Mouse (Mus musculus) forebrain, embryonic 13.5 days (tissue): ENCODE measurements around the gene Rubcn. TPM values are rescaled to one million over a fixed set of nuclear protein-coding genes. Genes with fewer than 3 reads are reported as not detected.

Source experiments
- ATAC-seq: fragments of 200-750 bp; cut with Nextera tagmentation; 2 replicates; pipeline ENCODE4 v1.8.0; 2017
- H3K27ac ChIP-seq: fragments of 300-500 bp; sonication (generic); 2 replicates; pipeline ENCODE4 v1.5.1; 2015; ENCODE audit warnings: inconsistent platforms, mild to moderate bottlenecking, moderate library complexity
- H3K27me3 ChIP-seq: fragments of 300-500 bp; sonication (generic); 2 replicates; pipeline ENCODE4 v1.6.1; 2015; ENCODE audit warnings: mild to moderate bottlenecking, inconsistent platforms
- H3K36me3 ChIP-seq: fragments of 300-500 bp; sonication (generic); 2 replicates; pipeline ENCODE4 v1.6.1; 2015; ENCODE audit warnings: mild to moderate bottlenecking, inconsistent platforms; ENCODE audit not compliant: poor library complexity, severe bottlenecking
- H3K4me1 ChIP-seq: fragments of 300-500 bp; sonication (generic); 2 replicates; pipeline ENCODE4 v1.6.1; 2015; ENCODE audit warnings: inconsistent platforms
- H3K4me2 ChIP-seq: fragments of 300-500 bp; sonication (generic); 2 replicates; pipeline ENCODE4 v1.6.1; 2015; ENCODE audit warnings: inconsistent platforms, mild to moderate bottlenecking, moderate library complexity
- H3K4me3 ChIP-seq: fragments of 300-500 bp; sonication (generic); 2 replicates; pipeline ENCODE4 v1.5.1; 2015; ENCODE audit warnings: mild to moderate bottlenecking, inconsistent platforms
- H3K9ac ChIP-seq: fragments of 300-500 bp; sonication (generic); 2 replicates; pipeline ENCODE4 v1.6.1; 2015; ENCODE audit warnings: mild to moderate bottlenecking, inconsistent platforms
- H3K9me3 ChIP-seq: fragments of 300-500 bp; sonication (generic); replicated peaks from 2 replicates; pipeline ENCODE4 v1.6.1; 2016; ENCODE audit warnings: inconsistent platforms
- WGBS: fragments of 180-500 bp; shearing (Covaris S2); methylation state at CpG from one replicate; pipeline ENCODE4 v1.1.7; 2015; 5-methylcytosine and 5-hydroxymethylcytosine counted together
- polyA plus RNA-seq: library from polyadenylated mRNA; unstranded; fragments of >200 nt; fragmentation: Nextera tagmentation; extraction: Ambion mirVana; gene quantifications from 2 replicates; pipeline ENCODE4 v1.2.1, GENCODE M21; 2015

The Rubcn gene
- polyA plus RNA-seq, 1 experiment from 2014 or later: 22.3 TPM

GRCm38 (mm10) chr16:32865401-32865800, 12.2 kb downstream of the Rubcn start:
- Histone ChIP-seq H3K4me2 (no peak overlapping the region), H3K27me3 (no peaks in the 10 kb centered on the region), H3K4me3 (no peak overlapping the region), H3K4me1 (peaks cover 20% of the 10 kb centered on the region), H3K27ac (no peak overlapping the region), H3K36me3 (peaks cover 3% of the 10 kb centered on the region; the same call in 1 of the 2 replicates), H3K9me3 (no peaks in the 10 kb centered on the region), H3K9ac (no peak overlapping the region)
- no peak for ATAC-seq
- WGBS: 65% methylated on average over 4 of the region's 4 CpGs

DNA sequence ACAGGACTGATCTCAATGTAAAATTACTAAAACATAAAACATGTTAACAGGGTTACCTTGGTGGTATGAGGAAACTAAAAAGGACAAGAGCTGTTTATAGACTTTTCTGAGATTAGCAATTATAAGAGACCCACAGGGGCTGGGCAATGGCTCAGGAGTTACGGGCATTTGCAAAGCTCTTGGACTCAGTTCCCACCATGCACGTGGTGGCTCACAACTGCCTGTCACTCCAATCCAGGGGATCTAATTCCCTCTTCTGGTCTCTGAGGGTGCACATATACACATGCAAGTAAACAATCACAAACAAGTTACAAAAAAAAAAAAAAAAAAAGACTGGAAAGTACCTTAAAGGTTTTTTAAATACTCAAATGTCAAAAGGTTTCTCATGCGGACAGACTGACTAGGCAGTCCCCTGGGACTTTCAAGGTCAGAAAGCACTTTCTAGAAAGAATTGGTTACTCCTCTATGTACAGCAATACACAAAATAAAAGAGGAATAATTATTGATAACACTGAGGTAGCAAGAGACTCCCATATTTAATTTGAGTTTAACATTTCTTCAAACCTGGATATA, 15.7 kb downstream of the Rubcn start:
- Histone ChIP-seq H3K27me3 (no peaks in the 10 kb centered on the region), H3K9me3 (no peaks in the 10 kb centered on the region), H3K4me1 (peaks cover 6% of the 10 kb centered on the region), H3K36me3 (peaks cover 3% of the 10 kb centered on the region; the same call in 1 of the 2 replicates), H3K4me2 (no peak overlapping the region), H3K27ac (no peak overlapping the region), H3K4me3 (no peak overlapping the region), H3K9ac (no peak overlapping the region)
- 91% methylated on average over 3 of the region's 3 CpGs for WGBS
- ATAC-seq: no peak

- Histone ChIP-seq H3K27me3 (no peaks in the 10 kb centered on the region), H3K9ac (no peak overlapping the region), H3K4me2 (no peak overlapping the region), H3K4me3 (no peak overlapping the region), H3K27ac (no peak overlapping the region), H3K4me1 (peaks cover 9% of the 10 kb centered on the region), H3K9me3 (no peaks in the 10 kb centered on the region), H3K36me3 (peaks cover 3% of the 10 kb centered on the region; the same call in 1 of the 2 replicates)
- ATAC-seq: no peak
- 88% methylated on average over 12 of the region's 12 CpGs for WGBS
These were observed 18.6 kb downstream of the Rubcn start for GRCm38 (mm10) chr16:32858771-32859636.

DNA sequence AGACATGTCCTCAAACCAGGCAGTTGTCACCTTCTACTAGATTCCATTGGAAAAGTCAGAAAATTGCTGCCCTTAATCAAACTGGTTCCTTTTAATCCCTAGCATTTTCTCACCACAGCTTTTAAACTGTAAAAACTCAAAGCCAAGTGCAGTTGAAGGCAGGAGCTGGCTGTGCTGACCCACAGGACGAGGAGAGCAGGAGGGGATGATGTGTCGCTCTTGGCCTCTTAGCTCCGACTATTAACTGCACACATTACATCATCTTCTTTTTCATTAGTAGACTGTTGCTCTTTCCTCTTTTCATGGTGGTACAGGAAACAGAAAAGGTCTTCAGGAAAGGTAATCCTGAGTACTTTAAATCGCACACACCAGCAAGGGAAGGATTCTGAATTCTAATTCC, 19.2 kb downstream of the Rubcn start:
- 77% methylated on average over 4 of the region's 4 CpGs for WGBS
- Histone ChIP-seq H3K4me1 (peaks cover 14% of the 10 kb centered on the region), H3K27me3 (no peaks in the 10 kb centered on the region), H3K36me3 (peaks cover 3% of the 10 kb centered on the region; the same call in 1 of the 2 replicates), H3K27ac (no peak overlapping the region), H3K9me3 (no peaks in the 10 kb centered on the region), H3K9ac (no peak overlapping the region), H3K4me3 (no peak overlapping the region), H3K4me2 (no peak overlapping the region)
- no peak for ATAC-seq

GRCm38 (mm10) chr16:32856751-32857150, 20.8 kb downstream of the Rubcn start:
- no peaks in the 10 kb centered on the region for H3K9me3 ChIP-seq
- peaks cover 9% of the 10 kb centered on the region for H3K36me3 ChIP-seq
- 93% methylated on average over 3 of the region's 3 CpGs for WGBS

GRCm38 (mm10) chr16:32854050-32854571, 23.5 kb downstream of the Rubcn start:
- H3K4me1 ChIP-seq: peaks cover 15% of the 10 kb centered on the region
- H3K27me3 ChIP-seq: no peaks in the 10 kb centered on the region
- no peak overlapping the region for H3K9ac ChIP-seq
- H3K9me3 ChIP-seq: no peaks in the 10 kb centered on the region
- 0 out of 2 replicates have a peak overlapping the region, but pooled peaks have one; percentile 41 for H3K27ac ChIP-seq
- 66% methylated on average over 2 of the region's 2 CpGs for WGBS
- ATAC-seq: peak; percentile 59; the same call in 1 of the 2 replicates
- H3K4me2 ChIP-seq: no peak overlapping the region
- no peak overlapping the region for H3K4me3 ChIP-seq
- peaks cover 15% of the 10 kb centered on the region for H3K36me3 ChIP-seq

More at GRCm38 (mm10) chr16:32856751-32857150, 20.8 kb downstream of the Rubcn start:
- no peak overlapping the region for H3K27ac ChIP-seq
- H3K4me1 ChIP-seq: peaks cover 15% of the 10 kb centered on the region
- no peaks in the 10 kb centered on the region for H3K27me3 ChIP-seq
- no peak overlapping the region for H3K9ac ChIP-seq
- no peak overlapping the region for H3K4me2 ChIP-seq
- no peak for ATAC-seq
- H3K4me3 ChIP-seq: no peak overlapping the region

DNA sequence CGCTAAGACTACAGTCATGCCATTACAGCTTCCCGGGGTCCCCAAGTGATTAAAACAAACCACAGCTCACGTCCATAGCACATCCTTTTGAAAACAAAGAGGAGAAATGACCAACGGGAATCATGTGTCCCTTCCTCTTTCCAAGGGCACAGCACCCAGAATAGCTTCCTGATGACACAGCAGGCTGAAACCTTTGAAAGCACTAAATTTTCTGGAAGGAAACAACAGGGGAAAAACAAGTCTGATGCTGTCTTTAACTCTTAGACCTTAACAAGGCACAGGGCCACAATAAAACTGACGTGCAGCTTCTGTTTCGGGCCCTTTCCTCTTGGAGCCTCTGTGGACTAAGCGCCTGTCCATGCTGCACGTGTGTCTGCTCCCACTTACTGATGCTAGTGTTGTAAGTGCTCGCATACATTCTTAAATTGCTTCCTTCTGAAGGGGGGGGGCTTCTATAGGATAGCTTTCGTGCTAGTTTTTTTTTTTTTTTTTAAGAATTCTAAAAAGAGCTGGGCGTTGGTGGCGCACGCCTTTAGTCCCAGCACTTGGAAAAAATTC, 24.0 kb downstream of the Rubcn start:
- peaks cover 20% of the 10 kb centered on the region for H3K36me3 ChIP-seq
- H3K4me1 ChIP-seq: peaks cover 15% of the 10 kb centered on the region
- no peaks in the 10 kb centered on the region for H3K27me3 ChIP-seq
- H3K27ac ChIP-seq: no peak overlapping the region
- no peak overlapping the region for H3K4me3 ChIP-seq
- ATAC-seq: no peak
- no peak overlapping the region for H3K4me2 ChIP-seq
- H3K9ac ChIP-seq: no peak overlapping the region
- no peaks in the 10 kb centered on the region for H3K9me3 ChIP-seq
- 72% methylated on average over 13 of the region's 13 CpGs for WGBS

- Histone ChIP-seq H3K9ac (no peak overlapping the region), H3K9me3 (no peaks in the 10 kb centered on the region), H3K27me3 (no peaks in the 10 kb centered on the region), H3K4me3 (no peak overlapping the region), H3K27ac (no peak overlapping the region), H3K4me1 (peaks cover 9% of the 10 kb centered on the region), H3K36me3 (peaks cover 61% of the 10 kb centered on the region), H3K4me2 (no peak overlapping the region)
- ATAC-seq: no peak
- WGBS: 93% methylated on average over 11 of the region's 11 CpGs
These were observed 28.3 kb downstream of the Rubcn start for GRCm38 (mm10) chr16:32849042-32849830.

DNA sequence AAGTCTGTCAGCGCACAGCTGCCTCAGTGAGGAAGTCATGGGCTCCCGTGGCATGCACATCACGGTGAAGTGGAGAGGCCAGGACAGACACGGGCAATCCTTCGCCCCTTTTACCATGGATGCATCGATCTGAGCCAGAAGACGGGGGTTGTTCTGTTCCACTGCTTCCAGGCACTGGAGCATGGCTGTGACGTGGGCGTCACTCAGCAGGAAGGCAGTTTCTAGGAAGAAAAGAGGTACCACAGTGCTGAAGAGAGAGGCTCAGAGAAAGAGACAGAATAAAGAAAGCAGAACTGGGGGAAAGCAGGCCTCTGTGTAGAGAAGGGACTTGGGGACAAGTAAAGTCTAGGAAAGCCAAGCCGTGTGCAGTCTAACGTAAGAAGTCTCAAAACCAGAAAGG, 30.5 kb downstream of the Rubcn start:
- no peak overlapping the region for H3K27ac ChIP-seq
- no peaks in the 10 kb centered on the region for H3K27me3 ChIP-seq
- no peaks in the 10 kb centered on the region for H3K4me1 ChIP-seq
- no peaks in the 10 kb centered on the region for H3K9me3 ChIP-seq
- ATAC-seq: no peak
- H3K9ac ChIP-seq: no peak overlapping the region
- no peak overlapping the region for H3K4me2 ChIP-seq
- H3K4me3 ChIP-seq: no peak overlapping the region
- peaks cover 73% of the 10 kb centered on the region for H3K36me3 ChIP-seq
- 93% methylated on average over 11 of the region's 11 CpGs for WGBS

- peaks cover 64% of the 10 kb centered on the region for H3K36me3 ChIP-seq
- no peak overlapping the region for H3K4me3 ChIP-seq
- no peaks in the 10 kb centered on the region for H3K27me3 ChIP-seq
- ATAC-seq: no peak
- no peaks in the 10 kb centered on the region; the same call in 1 of the 2 replicates for H3K4me1 ChIP-seq
- no peaks in the 10 kb centered on the region for H3K9me3 ChIP-seq
- no peak overlapping the region for H3K9ac ChIP-seq
- WGBS: 75% methylated on average over 4 of the region's 4 CpGs
- no peak overlapping the region for H3K4me2 ChIP-seq
- H3K27ac ChIP-seq: no peak overlapping the region
These were observed 46.1 kb downstream of the Rubcn start for GRCm38 (mm10) chr16:32831501-32831900.

GRCm38 (mm10) chr16:32829104-32829503, 48.5 kb downstream of the Rubcn start:
- Histone ChIP-seq H3K4me3 (no peak overlapping the region), H3K36me3 (peaks cover 68% of the 10 kb centered on the region), H3K4me1 (no peaks in the 10 kb centered on the region; the same call in 1 of the 2 replicates), H3K27ac (no peak overlapping the region), H3K27me3 (no peaks in the 10 kb centered on the region), H3K4me2 (no peak overlapping the region), H3K9ac (no peak overlapping the region), H3K9me3 (no peaks in the 10 kb centered on the region)
- ATAC-seq: no peak
- WGBS: 89% methylated on average over 11 of the region's 11 CpGs
